Mouse (Mus musculus) E14TG2a.4 (cell line): ENCODE measurements at regions not wholly inside any gene's neighbourhood (a gene's known extent, or its start where the extent isn't known, plus 50 kb on each side); places are given as distances from the start of the nearest gene placed in this dataset.
"Not testable (repeated sequence)": the region's sequence is repeated elsewhere in the genome, so short reads cannot be mapped to it uniquely, and the experiment has no call there.

Source experiments
- H3K27me3 ChIP-seq: 2 replicates; pipeline ENCODE4 v1.6.1; 2014; ENCODE audit warnings: low read length, control low read depth; ENCODE audit not compliant: insufficient read depth
- H3K36me3 ChIP-seq: 2 replicates; pipeline ENCODE4 v1.6.1; 2014; ENCODE audit warnings: low read length, control low read depth; ENCODE audit not compliant: insufficient read depth
- H3K4me1 ChIP-seq: replicated peaks from 2 replicates; pipeline ENCODE4 v1.6.1; 2014; ENCODE audit warnings: low read depth, low read length, control low read depth
- H3K4me3 ChIP-seq: replicated peaks from 2 replicates; pipeline ENCODE4 v1.5.1; 2014; ENCODE audit warnings: mild to moderate bottlenecking, low read length
- H3K9me3 ChIP-seq: 2 replicates; pipeline ENCODE4 v1.6.1; 2014; ENCODE audit warnings: low read length, control low read depth
- CTCF ChIP-seq: conservative IDR thresholded peaks from 2 replicates; pipeline ENCODE4 v1.5.1; 2014; ENCODE audit warnings: low read length
- NANOG ChIP-seq: IDR thresholded peaks from 2 replicates; pipeline ENCODE4 v1.6.1; 2014; ENCODE audit warnings: borderline replicate concordance, low read length, mixed read lengths
- POU5F1 ChIP-seq: IDR thresholded peaks from 2 replicates; pipeline ENCODE4 v1.6.1; 2014; ENCODE audit warnings: low read length, borderline replicate concordance

GRCm38 (mm10) chr13:86494721-86495120, 448.0 kb upstream of the Cox7c start:
- TF ChIP-seq CTCF (no peak), NANOG (no peak), POU5F1 (no peak)

GRCm38 (mm10) chr13:86468752-86469151, 422.0 kb upstream of the Cox7c start:
- TF ChIP-seq CTCF (no peak), NANOG (no peak), POU5F1 (no peak)
- H3K4me1 ChIP-seq: no peaks in the 10 kb centered on the region
- no peaks in the 10 kb centered on the region for H3K27me3 ChIP-seq
- H3K9me3 ChIP-seq: no peaks in the 10 kb centered on the region
- H3K36me3 ChIP-seq: no peaks in the 10 kb centered on the region
- no peak overlapping the region for H3K4me3 ChIP-seq

More at GRCm38 (mm10) chr13:86494721-86495120, 448.0 kb upstream of the Cox7c start:
- Histone ChIP-seq H3K36me3 (no peaks in the 10 kb centered on the region), H3K4me3 (no peak overlapping the region), H3K27me3 (no peaks in the 10 kb centered on the region), H3K4me1 (no peaks in the 10 kb centered on the region), H3K9me3 (peaks cover under 1% of the 10 kb centered on the region; the same call in 1 of the 2 replicates)

- Histone ChIP-seq H3K36me3 (no peaks in the 10 kb centered on the region), H3K4me3 (no peak overlapping the region), H3K27me3 (no peaks in the 10 kb centered on the region), H3K9me3 (peaks cover 14% of the 10 kb centered on the region), H3K4me1 (no peaks in the 10 kb centered on the region)
- no peak for TF ChIP-seq NANOG
- TF ChIP-seq CTCF: no peak
- TF ChIP-seq POU5F1: no peak
These were observed 375.9 kb upstream of the Cox7c start for GRCm38 (mm10) chr13:86422646-86423045.

- H3K27me3 ChIP-seq: no peaks in the 10 kb centered on the region
- peaks cover 20% of the 10 kb centered on the region for H3K4me1 ChIP-seq
- H3K9me3 ChIP-seq: no peaks in the 10 kb centered on the region
- H3K4me3 ChIP-seq: no peak overlapping the region
- no peaks in the 10 kb centered on the region for H3K36me3 ChIP-seq
- TF ChIP-seq CTCF (no peak), POU5F1 (no peak), NANOG (no peak)
These were observed 334.7 kb upstream of the Cox7c start for GRCm38 (mm10) chr13:86381363-86381762.

GRCm38 (mm10) chr13:86379168-86379567, 332.5 kb upstream of the Cox7c start:
- not testable (repeated sequence) for H3K27me3 ChIP-seq, H3K4me3 ChIP-seq, H3K36me3 ChIP-seq, H3K9me3 ChIP-seq
- TF ChIP-seq NANOG: peak; percentile 21; the same call in 1 of the 2 replicates
- TF ChIP-seq POU5F1: peak; percentile 51; the same call in 1 of the 2 replicates
- peaks cover 20% of the 10 kb centered on the region for H3K4me1 ChIP-seq

- H3K4me1 ChIP-seq: peaks cover 20% of the 10 kb centered on the region
- H3K9me3 ChIP-seq: no peaks in the 10 kb centered on the region
- no peaks in the 10 kb centered on the region for H3K36me3 ChIP-seq
- no peaks in the 10 kb centered on the region for H3K27me3 ChIP-seq
- H3K4me3 ChIP-seq: no peak overlapping the region
- no peak for TF ChIP-seq POU5F1
- no peak for TF ChIP-seq NANOG
- TF ChIP-seq CTCF: no peak
These were observed 329.1 kb upstream of the Cox7c start for GRCm38 (mm10) chr13:86375836-86376235.

GRCm38 (mm10) chr13:86345931-86346330, 299.2 kb upstream of the Cox7c start:
- H3K36me3 ChIP-seq: peaks cover 29% of the 10 kb centered on the region
- peaks cover 44% of the 10 kb centered on the region for H3K9me3 ChIP-seq
- no peak for TF ChIP-seq NANOG
- TF ChIP-seq POU5F1: no peak
- no peak for TF ChIP-seq CTCF
- peaks cover 14% of the 10 kb centered on the region for H3K4me1 ChIP-seq
- no peaks in the 10 kb centered on the region for H3K27me3 ChIP-seq
- no peak overlapping the region for H3K4me3 ChIP-seq

- TF ChIP-seq POU5F1: no peak
- peak; percentile 95 for TF ChIP-seq NANOG
- H3K27me3 ChIP-seq: no peaks in the 10 kb centered on the region
- H3K36me3 ChIP-seq: peaks cover 29% of the 10 kb centered on the region
- H3K4me1 ChIP-seq: peaks cover 14% of the 10 kb centered on the region
- H3K4me3 ChIP-seq: no peak overlapping the region
- H3K9me3 ChIP-seq: peaks cover 44% of the 10 kb centered on the region
These were observed 298.4 kb upstream of the Cox7c start for GRCm38 (mm10) chr13:86344922-86345694.

- no peaks in the 10 kb centered on the region for H3K27me3 ChIP-seq
- no peaks in the 10 kb centered on the region for H3K9me3 ChIP-seq
- no peak for TF ChIP-seq CTCF
- no peak for TF ChIP-seq POU5F1
- TF ChIP-seq NANOG: no peak; the same call in 1 of the 2 replicates
- H3K4me3 ChIP-seq: no peak overlapping the region
- peaks cover 14% of the 10 kb centered on the region for H3K4me1 ChIP-seq
- H3K36me3 ChIP-seq: no peaks in the 10 kb centered on the region
These were observed 289.8 kb upstream of the Cox7c start for GRCm38 (mm10) chr13:86336471-86336870.
